Mouse (Mus musculus) heart, postnatal 0 days (tissue): ENCODE results near the gene Msx1. TPM values are rescaled to one million over a fixed set of nuclear protein-coding genes. Genes with fewer than 3 reads are reported as not detected.
A peak's percentile ranks its signal among the peaks of the same experiment; 100 is the strongest.

Experiments
- ATAC-seq: fragments of 200-750 bp; cut with Nextera tagmentation; 2 replicates; pipeline ENCODE4 v1.8.0; 2017; ENCODE audit warnings: low read depth, moderate number of reproducible peaks, moderate library complexity; ENCODE audit not compliant: insufficient read depth
- DNase-seq: peaks from one replicate; pipeline ENCODE4 v3.0.0-alpha.2; 2016; ENCODE audit warnings: low spot score
- H3K27ac ChIP-seq: fragments of 300-500 bp; sonication (generic); 2 replicates; pipeline ENCODE4 v1.5.1; 2014; ENCODE audit warnings: low read depth, mild to moderate bottlenecking
- H3K27me3 ChIP-seq: fragments of 300-500 bp; sonication (generic); 2 replicates; pipeline ENCODE4 v1.6.1; 2014; ENCODE audit warnings: low read length, mixed read lengths; ENCODE audit not compliant: control insufficient read depth, insufficient read depth
- H3K36me3 ChIP-seq: fragments of 300-500 bp; sonication (generic); replicated peaks from 2 replicates; pipeline ENCODE4 v1.6.1; 2014; ENCODE audit warnings: low read length, mixed read lengths; ENCODE audit not compliant: control insufficient read depth, insufficient read depth
- H3K4me1 ChIP-seq: fragments of 300-500 bp; sonication (generic); 2 replicates; pipeline ENCODE4 v1.6.1; 2014; ENCODE audit warnings: antibody characterized with exemption; ENCODE audit not compliant: control insufficient read depth, insufficient read depth
- H3K4me2 ChIP-seq: fragments of 300-500 bp; sonication (generic); 2 replicates; pipeline ENCODE4 v1.6.1; 2014; ENCODE audit warnings: low read depth, mild to moderate bottlenecking, low read length, moderate library complexity
- H3K4me3 ChIP-seq: fragments of 300-500 bp; sonication (generic); 2 replicates; pipeline ENCODE4 v1.5.1; 2014; ENCODE audit warnings: low read depth, low read length
- H3K9ac ChIP-seq: fragments of 300-500 bp; sonication (generic); replicated peaks from 2 replicates; pipeline ENCODE4 v1.6.1; 2014; ENCODE audit warnings: low read depth, low read length, mixed read lengths
- H3K9me3 ChIP-seq: fragments of 300-500 bp; sonication (generic); replicated peaks from 2 replicates; pipeline ENCODE4 v1.6.1; 2016; ENCODE audit warnings: low read length; ENCODE audit not compliant: control insufficient read depth
- CTCF ChIP-seq: IDR thresholded peaks from 2 replicates; pipeline ENCODE4 v1.5.1; 2016; ENCODE audit warnings: antibody characterized with exemption, control low read depth, low read depth
- EP300 ChIP-seq: IDR thresholded peaks from 2 replicates; pipeline ENCODE4 v1.6.1; 2016; ENCODE audit warnings: antibody characterized with exemption, low read depth
- WGBS: fragments of 180-500 bp; shearing (Covaris S2); extraction: QIAGEN DNeasy Blood & Tissue Kit; methylation state at CpG from one replicate; pipeline ENCODE4 v1.1.7; 2014; 5-methylcytosine and 5-hydroxymethylcytosine counted together
- polyA plus RNA-seq: library from polyadenylated mRNA; unstranded; fragments of >200 nt; fragmentation: Nextera tagmentation; extraction: Ambion mirVana; gene quantifications from 2 replicates; pipeline ENCODE4 v1.2.1, GENCODE M21; 2015
- total RNA-seq: library from RNA; depleted of rRNA; stranded (reverse); fragments of >200 nt; gene quantifications from 2 replicates; pipeline ENCODE4 v1.2.3, GENCODE M21; 2014; ENCODE audit warnings: low replicate concordance

Msx1 gene
- total and polyA plus RNA-seq, 2 experiments from 2014 or later: 4.6 to 15.4 TPM

DNA sequence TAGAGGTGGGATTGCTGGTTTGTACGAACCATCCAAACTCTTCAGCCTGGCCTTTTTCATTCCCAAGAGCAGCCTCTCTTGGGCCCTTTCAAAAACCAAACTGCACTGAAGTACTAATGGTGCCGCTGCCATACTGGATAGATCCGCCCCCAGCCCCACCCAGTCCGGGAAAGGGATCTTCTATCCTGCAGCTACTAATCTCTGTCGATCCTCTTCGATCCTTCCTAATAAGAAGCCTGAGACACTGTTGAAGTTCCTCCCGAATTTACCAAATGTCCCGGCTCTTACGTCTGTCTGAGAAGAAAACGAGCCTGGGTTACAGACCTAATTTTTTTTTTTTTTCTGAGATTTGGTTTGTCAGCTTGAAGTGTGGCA is 4.9 kb upstream of the Msx1 start:
- Histone ChIP-seq H3K9me3 (peaks cover 7% of the 10 kb centered on the region; the same call in 1 of the 2 replicates), H3K27ac (no peak overlapping the region), H3K36me3 (no peaks in the 10 kb centered on the region), H3K4me3 (0 out of 2 replicates have a peak overlapping the region, but pooled peaks have one; percentile 1), H3K27me3 (peaks cover 96% of the 10 kb centered on the region), H3K4me1 (0 out of 2 replicates have a peak, but pooled peaks cover 6% of the 10 kb centered on the region), H3K4me2 (no peak overlapping the region), H3K9ac (no peak overlapping the region)
- ATAC-seq: no peak
- DNase-seq: no peak
- WGBS: 8% methylated on average over 10 of the region's 10 CpGs
- TF ChIP-seq CTCF (no peak), EP300 (no peak)

DNA sequence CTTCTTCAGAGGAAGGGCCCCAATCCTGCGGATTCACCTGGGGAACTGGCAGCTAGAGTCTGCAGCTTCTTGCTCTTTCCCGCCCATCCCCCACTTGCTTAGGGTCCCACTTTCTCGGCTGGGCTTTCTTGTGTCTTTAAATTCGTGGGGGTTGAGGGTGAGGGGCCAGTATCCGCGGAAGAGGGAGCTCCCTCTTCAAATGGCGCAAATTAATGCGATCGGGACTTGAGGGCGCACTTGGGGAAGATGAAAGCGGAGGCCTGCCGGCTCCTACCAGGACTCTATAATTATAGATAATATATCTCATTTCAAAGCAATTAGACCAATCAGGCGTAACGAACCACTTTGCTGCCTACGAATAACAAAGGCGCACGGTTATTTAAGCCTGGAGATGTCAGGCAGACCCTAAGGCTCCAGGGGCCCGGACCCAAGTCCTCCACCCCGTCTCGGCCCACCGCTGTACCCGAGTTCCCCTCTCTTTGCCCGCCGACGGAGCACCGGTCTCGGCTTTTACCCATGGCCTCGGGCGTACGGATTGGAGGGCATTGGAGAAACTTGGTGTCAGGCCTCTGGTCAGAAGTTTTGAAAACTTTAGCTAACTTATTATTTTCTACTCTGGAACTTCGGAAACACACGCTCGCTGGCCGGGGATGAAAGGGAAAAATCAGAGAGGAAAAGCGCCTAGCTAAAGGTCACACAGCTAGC is 4.4 kb upstream of the Msx1 start:
- Histone ChIP-seq H3K27ac (no peak overlapping the region), H3K4me2 (no peak overlapping the region), H3K9ac (no peak overlapping the region), H3K36me3 (no peaks in the 10 kb centered on the region), H3K9me3 (peaks cover 7% of the 10 kb centered on the region; the same call in 1 of the 2 replicates), H3K27me3 (peaks cover 96% of the 10 kb centered on the region), H3K4me3 (no peak overlapping the region), H3K4me1 (peaks cover 11% of the 10 kb centered on the region)
- WGBS: 5% methylated on average over 35 of the region's 35 CpGs
- DNase-seq (no peak), ATAC-seq (no peak)
- TF ChIP-seq CTCF: no peak
- no peak for TF ChIP-seq EP300

DNA sequence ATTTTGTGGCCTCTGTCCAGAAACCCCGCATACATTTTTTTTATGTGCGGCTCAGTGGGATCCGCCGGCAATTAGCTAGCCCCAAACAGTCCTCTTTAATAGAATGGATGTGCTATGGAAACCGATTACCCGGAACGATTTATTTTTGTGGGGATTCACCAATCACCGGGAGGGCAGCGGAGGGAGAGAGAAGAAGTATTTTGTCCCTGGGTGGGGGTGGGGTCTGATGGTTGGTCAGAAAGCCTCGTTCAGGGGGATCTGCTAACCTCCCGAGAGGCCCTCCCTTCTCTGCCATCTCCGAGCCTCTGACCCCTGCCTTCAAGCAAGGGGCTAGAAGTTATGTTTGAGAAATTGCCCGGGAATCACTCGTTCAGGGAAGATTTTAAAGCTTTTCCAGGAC is 3.6 kb upstream of the Msx1 start:
- H3K4me1 ChIP-seq: peaks cover 11% of the 10 kb centered on the region
- ATAC-seq (no peak), DNase-seq (no peak)
- H3K36me3 ChIP-seq: no peaks in the 10 kb centered on the region
- TF ChIP-seq EP300 (no peak), CTCF (no peak)
- WGBS: 3% methylated on average over 14 of the region's 14 CpGs
- peaks cover 7% of the 10 kb centered on the region; the same call in 1 of the 2 replicates for H3K9me3 ChIP-seq
- no peak overlapping the region for H3K27ac ChIP-seq
- no peak overlapping the region for H3K4me3 ChIP-seq
- no peak overlapping the region for H3K9ac ChIP-seq
- H3K27me3 ChIP-seq: peaks cover 97% of the 10 kb centered on the region
- no peak overlapping the region for H3K4me2 ChIP-seq

DNA sequence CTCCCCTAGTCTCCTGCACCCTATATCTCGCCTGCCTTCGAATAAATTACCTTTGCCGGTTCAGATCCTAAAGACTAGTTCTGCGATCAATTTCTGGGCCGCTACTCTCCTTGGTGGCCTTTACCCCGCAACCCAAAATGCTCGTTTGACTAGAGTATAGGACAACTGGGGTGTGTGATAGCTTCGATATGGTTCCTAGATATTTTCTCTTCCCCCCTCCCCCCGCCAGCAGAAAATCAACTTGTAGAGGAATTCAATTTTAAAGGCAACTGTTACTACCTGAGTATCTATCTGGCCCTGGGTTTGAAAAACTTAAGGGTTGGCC is 3.2 kb upstream of the Msx1 start:
- peak overlapping the region; percentile 23; the same call in 1 of the 2 replicates for H3K4me3 ChIP-seq

DNA sequence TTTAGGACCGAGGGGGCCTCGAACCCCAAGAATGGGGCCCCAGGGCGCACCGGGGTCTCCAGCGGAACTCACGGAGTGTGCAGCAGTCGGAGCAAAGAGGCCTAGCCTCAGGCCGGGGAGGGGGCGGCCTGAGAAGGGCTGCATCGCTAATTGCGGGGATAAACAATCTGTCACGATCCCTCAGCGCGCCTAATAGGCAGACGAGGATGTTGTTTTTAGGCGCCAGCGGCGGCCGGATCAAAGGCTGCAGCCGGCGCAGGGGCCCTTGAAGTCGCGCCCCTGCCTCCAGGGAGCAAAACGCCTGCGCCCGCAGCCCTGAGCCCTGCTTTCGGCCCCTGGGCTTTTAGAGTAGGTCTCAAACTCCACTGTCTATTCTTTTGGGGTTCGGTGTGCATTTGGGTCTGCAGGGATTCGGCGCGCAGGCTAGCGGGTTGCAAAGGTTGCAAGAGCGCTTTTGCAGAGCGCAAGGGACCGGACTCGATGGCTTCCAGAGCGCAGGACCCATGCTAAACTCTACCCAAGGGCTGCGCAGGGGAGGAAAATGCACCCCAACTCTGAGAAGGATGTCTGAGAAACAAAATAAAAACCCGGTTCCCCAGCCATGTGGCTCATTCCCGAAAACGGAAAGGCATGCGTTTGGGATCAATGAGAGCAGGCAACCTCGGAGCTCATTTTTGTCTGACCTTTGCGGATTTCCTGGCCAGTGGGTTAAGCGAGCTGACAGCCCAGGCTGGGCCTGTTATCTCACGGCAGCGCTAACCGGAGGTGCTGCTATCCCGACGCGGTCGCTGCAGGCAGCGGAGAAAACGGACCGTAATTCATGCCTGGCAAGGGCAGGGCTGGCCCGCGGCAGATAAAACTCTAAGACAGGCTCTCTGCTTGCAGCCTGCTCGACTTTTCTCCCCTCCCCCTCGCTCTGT is 2.6 kb upstream of the Msx1 start:
- peaks cover 7% of the 10 kb centered on the region; the same call in 1 of the 2 replicates for H3K9me3 ChIP-seq
- 2% methylated on average over 59 of the region's 59 CpGs for WGBS
- H3K27ac ChIP-seq: no peak overlapping the region
- peak overlapping the region; percentile 23 for H3K4me3 ChIP-seq
- peak overlapping the region; percentile 31 for H3K4me2 ChIP-seq
- H3K9ac ChIP-seq: no peak overlapping the region
- ATAC-seq (no peak), DNase-seq (no peak)
- no peaks in the 10 kb centered on the region for H3K36me3 ChIP-seq
- TF ChIP-seq EP300 (no peak), CTCF (no peak)
- H3K4me1 ChIP-seq: peaks cover 11% of the 10 kb centered on the region
- peaks cover 97% of the 10 kb centered on the region for H3K27me3 ChIP-seq

More for the DNA sequence above, 3.2 kb upstream of the Msx1 start:
- H3K36me3 ChIP-seq: no peaks in the 10 kb centered on the region
- TF ChIP-seq EP300: no peak
- TF ChIP-seq CTCF: no peak
- H3K27ac ChIP-seq: no peak overlapping the region
- DNase-seq (no peak), ATAC-seq (no peak)
- no peak overlapping the region for H3K4me2 ChIP-seq
- peaks cover 7% of the 10 kb centered on the region; the same call in 1 of the 2 replicates for H3K9me3 ChIP-seq
- 4% methylated on average over 9 of the region's 9 CpGs for WGBS
- H3K27me3 ChIP-seq: peaks cover 97% of the 10 kb centered on the region
- no peak overlapping the region for H3K9ac ChIP-seq
- peaks cover 11% of the 10 kb centered on the region for H3K4me1 ChIP-seq
